Mouse (Mus musculus): ENCODE results near the gene Nos1ap. TPM values are rescaled to one million over a fixed set of nuclear protein-coding genes. Genes with fewer than 3 reads are reported as not detected.

The Nos1ap gene
- total RNA-seq, 4 experiments from 2014 or later = 0.35 to 1.0 (median 0.60) TPM

GRCm38 (mm10) chr1:170368864-170369263, 220.8 kb downstream of the Nos1ap start:
- DNase-seq (ENCODE audit: low spot score in 2 of 2) = no peak

GRCm38 (mm10) chr1:170366981-170367700, 222.5 kb downstream of the Nos1ap start:
- no peak for DNase-seq (ENCODE audit: low spot score in 2 of 2)

DNA sequence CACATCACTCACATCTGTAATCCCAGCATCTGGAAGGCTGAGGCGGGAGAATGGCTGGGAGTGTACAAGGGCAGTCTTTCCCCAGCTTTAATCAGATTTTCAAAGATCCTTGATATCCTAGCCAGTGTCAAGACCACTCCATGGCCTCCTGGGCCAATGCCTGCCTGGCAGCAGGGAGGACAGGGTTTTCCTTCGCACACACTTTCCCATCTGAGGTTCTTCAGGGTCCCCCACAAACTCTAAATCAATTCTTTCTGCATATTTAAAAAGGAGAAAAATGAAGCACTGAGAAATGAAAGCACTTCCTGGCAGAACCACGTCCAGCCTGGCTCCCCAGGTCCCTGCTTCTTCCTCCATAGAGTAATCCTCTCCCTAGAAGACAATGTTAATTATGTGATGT, 225.9 kb downstream of the Nos1ap start:
- DNase-seq (ENCODE audit: low spot score in 2 of 2) = no peak

DNA sequence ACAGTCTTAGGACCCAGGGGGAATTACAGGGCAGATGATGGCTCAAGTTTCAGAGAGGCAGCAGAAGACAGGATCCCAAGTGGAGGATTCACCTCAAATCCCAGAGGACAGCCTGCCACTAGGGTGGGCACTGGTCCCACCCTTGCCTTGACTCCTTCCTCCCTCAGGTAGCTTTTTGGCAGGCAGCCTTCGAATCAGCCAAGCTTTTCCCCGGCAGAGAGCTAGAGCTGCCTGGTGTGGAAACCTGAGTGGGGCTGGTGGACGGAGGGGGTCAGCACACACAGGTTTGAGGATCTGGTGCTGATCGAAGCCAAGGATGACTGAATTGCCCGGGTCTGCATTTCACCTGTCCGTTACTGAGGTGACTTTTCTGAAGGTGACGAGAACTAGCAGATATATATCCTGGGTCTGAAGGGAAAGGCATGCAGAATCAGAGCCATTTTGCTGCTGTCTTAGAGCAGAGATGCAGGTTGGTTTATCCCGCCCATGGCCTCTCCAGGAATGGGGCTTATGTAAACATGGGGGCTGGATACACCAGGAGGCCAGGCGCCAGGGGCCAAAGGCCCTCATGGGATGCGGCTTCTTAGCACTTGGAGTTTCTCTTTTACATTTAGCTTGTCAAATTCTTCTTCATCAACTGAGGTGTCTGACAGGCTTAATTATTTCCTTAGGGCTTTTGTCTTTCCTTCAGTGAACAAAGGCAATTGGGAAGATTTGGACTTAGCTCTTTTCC, 229.3 kb downstream of the Nos1ap start:
- no peak for DNase-seq (ENCODE audit: low spot score in 2 of 2)

GRCm38 (mm10) chr1:170353335-170353734, 236.3 kb downstream of the Nos1ap start:
- no peak for DNase-seq (ENCODE audit: low spot score in 2 of 2)

DNA sequence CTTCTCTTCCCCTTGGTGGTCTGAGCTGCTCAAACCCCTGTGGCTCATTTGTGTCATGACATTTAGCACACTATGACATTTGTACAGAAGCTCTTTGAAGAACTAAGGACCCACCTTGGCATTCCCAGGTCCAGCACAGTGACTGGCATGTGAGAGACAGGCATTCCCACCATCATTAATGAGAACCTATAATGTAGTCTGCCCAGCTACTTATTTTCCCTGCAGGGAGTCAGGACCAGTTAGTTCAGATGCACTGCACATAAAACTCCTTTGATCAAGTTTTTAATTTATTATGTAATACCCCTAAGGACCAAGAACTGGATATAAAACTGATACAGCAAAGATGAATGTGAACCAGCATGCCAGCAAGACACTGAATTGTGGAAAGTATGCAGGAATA, 238.6 kb downstream of the Nos1ap start:
- no peak for DNase-seq (ENCODE audit: low spot score in 2 of 2)

DNA sequence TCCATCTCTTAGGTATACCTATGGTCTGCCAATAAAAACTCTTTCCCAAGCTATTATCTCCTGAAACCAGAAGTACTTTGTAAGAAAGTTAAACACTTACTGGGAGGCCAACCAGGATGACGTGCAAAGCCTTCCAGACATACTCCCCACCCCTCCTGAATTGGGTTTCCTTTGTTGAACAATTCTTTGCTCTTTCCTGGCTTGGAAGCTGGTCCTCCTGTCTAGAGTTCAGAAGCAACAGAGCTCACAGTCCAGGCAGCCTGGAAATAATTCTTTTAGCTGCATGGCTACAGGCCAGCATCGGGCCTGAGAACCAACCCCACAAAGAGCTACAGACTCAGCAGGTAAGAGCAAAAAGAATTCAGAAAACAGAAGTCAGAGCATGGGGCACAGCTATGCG, 243.4 kb downstream of the Nos1ap start:
- no peak for DNase-seq (ENCODE audit: low spot score in 2 of 2)

DNA sequence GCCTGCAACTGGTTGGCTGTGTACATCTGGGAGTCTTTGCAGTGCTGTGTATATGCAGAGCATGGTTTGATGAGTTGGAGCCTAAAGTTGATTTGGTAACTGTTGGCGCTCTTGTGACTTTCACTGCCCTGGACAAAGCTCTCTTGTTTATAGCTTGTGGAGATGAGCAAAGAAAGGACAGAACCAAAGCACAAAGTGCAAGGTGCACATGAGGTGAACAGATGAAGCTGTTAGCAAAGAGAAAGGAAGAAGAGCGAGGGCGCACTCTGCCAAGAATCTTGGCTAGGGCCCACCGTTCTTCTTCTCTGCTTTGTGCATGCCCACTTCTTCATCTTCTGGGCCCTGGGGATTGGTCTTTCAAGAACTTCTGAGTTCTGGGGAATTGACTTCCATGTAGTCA, 245.8 kb downstream of the Nos1ap start:
- no peak for DNase-seq (ENCODE audit: low spot score in 2 of 2)

- no peak for DNase-seq (ENCODE audit: low spot score in 2 of 2)
Observed at GRCm38 (mm10) chr1:170343081-170343480, 246.6 kb downstream of the Nos1ap start.

DNA sequence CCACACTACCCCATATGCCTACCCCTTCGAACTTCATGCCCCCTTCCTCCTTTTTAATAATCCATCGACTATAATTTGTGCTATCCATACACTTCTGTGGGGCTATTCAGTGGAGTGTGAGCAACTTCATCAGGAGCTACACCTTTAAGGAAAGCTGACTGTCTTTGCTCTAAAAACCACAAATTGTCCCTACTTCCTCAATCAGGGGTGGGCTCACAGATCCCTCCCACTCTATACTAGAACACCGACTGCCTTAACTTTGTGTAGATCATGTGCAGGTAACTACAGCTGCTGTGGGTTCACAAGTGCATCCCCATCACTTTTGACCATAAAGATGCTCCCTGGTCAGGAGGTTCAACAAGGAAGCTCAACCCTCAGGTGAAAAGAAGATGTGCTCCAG, 249.7 kb downstream of the Nos1ap start:
- DNase-seq (ENCODE audit: low spot score in 2 of 2) = no peak

- no peak for DNase-seq (ENCODE audit: low spot score in 2 of 2)
Observed at GRCm38 (mm10) chr1:170332775-170333174, 256.9 kb downstream of the Nos1ap start.

GRCm38 (mm10) chr1:170331926-170332325, 257.7 kb downstream of the Nos1ap start:
- no peak for DNase-seq (ENCODE audit: low spot score in 2 of 2)

- no peak for DNase-seq (ENCODE audit: low spot score in 2 of 2)
Observed at GRCm38 (mm10) chr1:170325277-170325676, 264.4 kb downstream of the Nos1ap start.

GRCm38 (mm10) chr1:170324312-170324711, 265.3 kb downstream of the Nos1ap start:
- DNase-seq (ENCODE audit: low spot score in 2 of 2) = no peak

DNA sequence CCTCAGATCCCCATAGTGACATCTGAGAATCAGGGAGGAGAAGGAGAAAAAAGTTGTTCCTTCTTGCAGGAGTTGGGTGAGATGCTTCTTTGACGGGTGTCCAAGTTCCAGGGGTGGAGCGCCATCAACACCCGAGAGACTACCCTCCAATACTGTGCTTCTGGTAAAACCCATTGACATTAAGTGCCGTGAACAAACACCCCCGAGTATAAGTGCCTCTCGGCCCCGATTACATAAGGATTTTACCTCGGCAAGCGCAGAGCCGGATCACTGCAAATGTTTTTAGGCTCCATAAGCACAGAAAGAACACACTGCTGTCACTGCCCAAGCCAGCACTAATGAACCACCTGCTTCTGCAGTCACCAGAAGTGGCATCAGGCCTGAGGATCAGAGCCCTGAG, 266.7 kb downstream of the Nos1ap start:
- DNase-seq (ENCODE audit: low spot score in 2 of 2) = no peak

GRCm38 (mm10) chr1:170322046-170322445, 267.6 kb downstream of the Nos1ap start:
- no peak for DNase-seq (ENCODE audit: low spot score in 2 of 2)

DNA sequence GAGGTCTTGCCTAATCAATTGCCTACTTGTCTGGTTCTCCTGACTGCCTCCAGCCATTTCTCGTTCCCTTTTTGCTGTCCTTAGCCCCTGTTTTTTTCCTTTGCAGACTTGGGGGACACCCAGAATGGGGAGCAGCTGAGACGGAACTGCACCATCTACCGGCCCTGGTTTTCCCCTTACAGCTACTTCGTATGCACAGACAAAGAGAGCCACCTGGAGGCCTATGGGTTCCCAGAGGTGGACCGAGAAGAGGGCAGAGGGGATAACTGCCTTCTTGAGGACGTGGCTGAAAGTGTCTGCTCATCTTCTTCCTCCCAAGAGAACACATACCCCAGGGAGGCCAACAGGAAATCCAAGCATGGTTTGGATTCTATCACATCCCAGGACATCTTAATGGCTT, 278.2 kb downstream of the Nos1ap start:
- DNase-seq (ENCODE audit: low spot score in 2 of 2) = no peak

DNA sequence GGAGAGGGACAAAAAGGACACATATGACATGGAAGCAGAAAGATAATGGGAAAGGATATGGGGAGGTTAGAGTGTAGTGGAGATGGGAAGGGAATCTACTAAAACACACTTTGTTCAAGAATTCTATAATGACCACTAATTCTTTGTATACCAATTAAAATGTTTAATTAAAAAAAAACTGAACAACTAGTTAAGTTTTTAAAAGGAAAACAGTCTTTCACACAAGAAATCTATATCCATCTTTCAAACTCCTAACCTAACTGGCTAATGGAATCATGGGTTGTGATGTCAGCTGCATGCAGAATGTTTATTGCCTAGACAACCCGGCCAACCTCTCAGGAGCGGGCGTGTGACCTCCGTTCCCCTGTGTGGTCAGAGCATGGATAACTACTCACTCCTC, 281.2 kb downstream of the Nos1ap start, which contains the start of gene Spata46:
TSS of gene Spata46 (plus strand) at position 301 of the 400 bp plus-strand sequence.
- DNase-seq (ENCODE audit: low spot score in 2 of 2) = no peak

DNA sequence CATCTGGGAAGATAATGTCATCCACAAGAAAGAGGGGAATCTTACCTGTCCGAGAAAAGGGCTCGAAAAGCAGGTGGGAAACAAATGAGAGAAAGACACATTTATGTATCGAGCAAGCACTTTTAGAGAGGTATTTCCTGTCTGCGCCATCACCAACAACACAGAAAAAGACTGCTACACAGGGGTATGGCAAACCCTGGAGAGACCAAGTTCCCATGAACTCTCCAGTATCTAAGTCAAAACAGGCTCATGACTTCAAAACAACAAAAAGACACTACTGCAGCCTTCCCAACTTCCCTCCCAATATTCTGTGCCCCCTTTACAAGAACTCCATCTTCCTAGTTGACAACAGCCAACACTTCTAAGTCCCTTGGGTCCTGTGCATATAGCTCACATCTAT, 283.4 kb downstream of the Nos1ap start, which contains the start of gene Gm7694:
TSS of gene Gm7694 (minus strand) at position 101 of the 400 bp plus-strand sequence.
- no peak for DNase-seq (ENCODE audit: low spot score in 2 of 2)

DNA sequence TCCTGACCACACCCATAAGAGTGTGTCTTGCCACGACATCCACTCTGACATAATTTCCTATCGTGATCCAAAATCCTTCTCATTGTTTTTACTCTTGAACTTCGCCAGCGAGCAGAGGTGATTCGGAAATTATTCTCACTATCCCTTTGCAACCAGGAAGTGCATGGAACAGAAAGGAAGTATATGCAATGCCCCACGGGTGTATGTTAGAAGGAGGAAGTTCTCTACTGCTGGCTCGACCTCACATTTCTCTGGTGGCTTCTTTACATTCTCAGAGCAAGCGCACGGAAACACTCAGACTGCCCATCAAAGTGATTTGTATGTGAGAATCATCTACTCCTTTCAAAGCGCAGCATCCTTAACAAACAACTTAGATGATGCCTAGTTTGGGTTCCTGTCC, 284.7 kb downstream of the Nos1ap start:
- DNase-seq (ENCODE audit: low spot score in 2 of 2) = no peak

GRCm38 (mm10) chr1:170303103-170303502, 286.6 kb downstream of the Nos1ap start:
- DNase-seq (ENCODE audit: low spot score in 2 of 2) = no peak

GRCm38 (mm10) chr1:170302456-170302855, 287.2 kb downstream of the Nos1ap start:
- DNase-seq (ENCODE audit: low spot score in 2 of 2) = no peak

DNA sequence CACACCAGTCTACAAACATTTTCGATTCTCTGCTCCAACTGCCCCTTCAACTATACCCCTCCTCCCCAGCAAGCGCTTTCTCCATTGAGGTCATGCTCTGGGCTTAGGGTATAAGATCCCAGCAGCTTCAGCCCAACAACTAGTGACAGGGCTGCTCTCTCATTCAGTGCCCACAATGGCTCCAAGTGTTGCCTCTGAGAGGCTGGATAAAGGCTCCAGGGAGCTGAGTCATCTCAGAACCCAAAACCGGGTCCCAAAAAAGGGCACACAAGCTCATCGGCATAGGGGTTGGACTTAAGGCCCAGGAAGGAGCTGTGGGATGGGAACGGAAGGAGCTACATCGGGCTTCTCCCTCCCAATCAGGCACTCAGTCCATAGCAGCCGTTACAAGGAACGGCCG, 288.0 kb downstream of the Nos1ap start:
- DNase-seq (ENCODE audit: low spot score in 2 of 2) = no peak

All from gastrocnemius, adult 8-10 months (tissue).